Mouse (Mus musculus) fibroblast of lung, adult 2 months (primary cell): ENCODE data around the gene Ggct.

Experiments used
- DNase-seq: peaks from one replicate; pipeline ENCODE4 v3.0.0-alpha.2; 2011; ENCODE audit warnings: low read depth

Ggct gene

DNA sequence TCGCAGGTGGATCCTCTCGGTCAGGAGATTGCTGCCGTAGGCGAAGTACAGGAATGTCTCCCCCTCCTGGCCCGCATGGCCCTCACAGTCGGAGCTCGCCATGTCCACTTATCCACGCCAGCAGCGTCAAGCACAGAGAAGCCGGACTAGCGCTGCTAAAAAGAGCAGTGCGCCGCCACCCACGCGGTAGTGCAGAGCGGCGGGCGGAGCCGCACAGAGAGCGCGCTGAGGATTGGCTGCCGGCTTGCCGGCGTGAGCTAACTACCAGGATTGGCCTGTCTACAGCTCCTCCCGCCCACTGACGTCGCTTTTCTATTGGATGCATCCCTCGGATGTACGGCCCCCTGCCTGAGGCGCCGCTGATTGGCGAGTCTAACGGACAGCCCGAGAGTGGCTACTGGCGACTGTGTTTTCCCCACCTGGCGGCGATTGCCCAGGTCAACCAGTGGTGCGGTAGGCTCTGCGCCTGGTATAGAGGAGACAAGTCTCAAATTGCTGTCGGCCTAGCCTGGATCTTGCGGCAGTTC is at the start of gene Ggct:
Gene Ggct, minus strand, starts transcription at position 217 of the 527 bp plus-strand sequence.
- peak; percentile 97 for DNase-seq

DNA sequence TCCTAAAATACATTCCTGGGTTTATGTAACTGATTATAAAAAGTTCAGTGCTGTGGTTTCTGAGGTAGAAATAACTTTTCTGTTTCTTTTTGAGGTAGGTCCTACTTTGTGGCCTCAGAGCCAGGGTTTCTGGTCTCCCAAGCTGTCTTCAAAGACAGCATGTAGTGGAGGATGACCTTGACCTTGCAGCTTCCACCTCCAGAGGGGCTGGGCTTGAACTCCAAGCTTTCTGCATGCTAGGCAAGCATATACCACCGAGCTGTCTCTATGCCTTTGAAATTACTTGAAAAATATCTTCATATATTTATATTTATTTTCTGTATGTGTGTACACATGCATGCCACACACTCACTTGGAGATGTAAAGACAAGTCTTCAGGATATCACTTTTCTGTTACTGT is 47.3 kb upstream of the Ggct start:
- no peak for DNase-seq

GRCm38 (mm10) chr6:55039446-55039783 is 46.7 kb upstream of the Ggct start:
- DNase-seq: no peak

DNA sequence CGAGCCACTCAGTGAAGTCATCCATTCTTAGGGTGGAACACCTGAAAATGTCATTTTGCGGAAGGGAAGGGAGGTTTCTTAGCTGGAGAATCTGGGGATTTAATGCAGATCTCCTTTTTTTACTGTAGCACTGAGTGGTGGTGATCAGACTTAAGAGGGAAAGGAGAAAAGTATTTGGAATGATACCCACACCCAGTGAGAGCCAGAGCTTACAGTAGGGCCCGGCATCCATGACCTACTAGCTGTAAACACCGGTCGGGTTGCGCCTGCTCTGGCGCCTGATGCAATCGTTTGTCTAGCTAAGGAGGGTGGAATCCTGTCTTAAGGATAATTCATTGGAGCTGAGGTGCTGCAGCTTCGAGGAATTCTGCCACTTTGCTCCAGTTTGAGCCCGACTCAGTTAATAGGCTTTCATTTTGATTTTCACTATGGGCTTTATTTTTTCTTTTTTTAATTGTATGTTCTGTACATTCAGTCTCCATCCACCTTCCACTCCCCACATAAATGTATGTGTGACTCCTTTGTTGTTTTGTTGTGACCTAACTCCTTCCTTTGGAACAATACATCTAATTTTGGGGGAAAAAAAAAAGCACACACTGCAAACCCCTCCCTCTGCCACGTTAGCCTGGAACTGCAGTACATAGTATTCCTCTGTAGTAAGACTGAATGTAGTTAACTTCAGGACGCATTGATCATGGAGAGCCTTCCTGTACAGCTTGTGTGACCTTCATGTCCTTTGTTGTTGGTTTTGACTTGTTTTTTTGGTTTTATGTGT is 46.1 kb upstream of the Ggct start:
- DNase-seq: no peak

GRCm38 (mm10) chr6:55037799-55038670 is 45.3 kb upstream of the Ggct start, which contains the start of gene Gars:
TSS of gene Gars (plus strand) at chr6:55038007.
- peak; percentile 65 for DNase-seq

GRCm38 (mm10) chr6:55036731-55037130 is 44.0 kb upstream of the Ggct start:
- no peak for DNase-seq

DNA sequence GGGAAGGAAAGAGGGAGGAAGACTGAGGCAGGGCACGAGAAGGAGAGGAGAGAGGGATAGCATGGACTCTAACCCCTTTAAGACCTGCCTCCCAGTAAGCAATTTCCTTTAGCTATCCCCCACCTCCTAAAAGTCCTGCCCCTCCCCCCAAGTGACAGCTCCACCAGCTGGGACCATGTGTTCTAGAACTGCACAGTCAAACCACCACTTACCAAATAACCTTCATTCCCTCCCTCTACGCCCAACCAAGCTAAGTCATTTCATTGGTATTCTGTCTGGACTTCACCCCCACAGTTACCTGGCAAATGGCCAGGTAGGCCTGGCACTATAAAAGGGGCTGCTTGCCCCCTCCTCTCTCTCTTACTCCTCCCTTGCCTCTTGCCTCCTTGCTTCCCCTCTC is 34.9 kb upstream of the Ggct start:
- DNase-seq: no peak

GRCm38 (mm10) chr6:55021806-55022205 is 29.1 kb upstream of the Ggct start:
- DNase-seq: no peak

DNA sequence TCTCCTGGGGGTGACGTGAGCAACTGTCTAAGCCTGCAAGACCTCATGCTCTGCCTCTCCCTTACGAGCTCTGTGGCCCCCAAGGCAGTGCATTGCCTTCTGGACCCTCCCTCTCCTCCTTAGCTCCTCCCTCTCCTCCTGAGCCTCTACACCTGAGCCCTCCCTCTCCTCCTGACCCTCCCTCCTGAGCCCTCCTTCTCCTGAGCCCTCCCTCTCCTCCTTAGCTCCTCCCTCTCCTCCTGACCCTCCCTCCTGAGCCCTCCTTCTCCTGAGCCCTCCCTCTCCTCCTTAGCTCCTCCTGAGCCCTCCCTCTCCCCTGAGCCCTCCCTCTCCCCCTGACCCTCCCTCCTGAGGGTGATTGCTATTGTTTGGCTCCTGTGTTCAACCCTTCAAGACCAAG is 25.7 kb upstream of the Ggct start:
- no peak for DNase-seq

- DNase-seq: peak; percentile 66
These were observed 24.2 kb upstream of the Ggct start for GRCm38 (mm10) chr6:55016710-55017583.

DNA sequence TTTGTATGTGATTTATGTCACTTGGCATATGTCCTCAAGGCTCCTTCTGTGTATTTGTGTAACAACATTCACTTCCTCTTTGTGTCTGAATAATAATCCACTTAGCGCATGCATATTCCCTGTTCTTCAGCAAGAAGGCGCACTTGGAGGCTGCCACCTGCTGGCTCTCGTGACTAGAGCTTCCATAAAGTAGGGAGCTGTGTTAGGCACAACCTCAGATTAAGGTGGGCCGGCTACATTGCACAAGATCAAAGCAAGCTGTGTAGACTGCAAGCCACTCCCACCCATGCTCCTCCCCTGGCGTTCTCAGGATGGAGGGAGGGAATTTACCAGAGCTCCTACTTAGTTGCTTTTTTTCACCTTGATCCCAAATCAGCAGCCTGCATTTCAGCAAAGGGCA is 23.5 kb upstream of the Ggct start:
- DNase-seq: no peak

GRCm38 (mm10) chr6:55014184-55014583 is 21.4 kb upstream of the Ggct start:
- DNase-seq: no peak

DNA sequence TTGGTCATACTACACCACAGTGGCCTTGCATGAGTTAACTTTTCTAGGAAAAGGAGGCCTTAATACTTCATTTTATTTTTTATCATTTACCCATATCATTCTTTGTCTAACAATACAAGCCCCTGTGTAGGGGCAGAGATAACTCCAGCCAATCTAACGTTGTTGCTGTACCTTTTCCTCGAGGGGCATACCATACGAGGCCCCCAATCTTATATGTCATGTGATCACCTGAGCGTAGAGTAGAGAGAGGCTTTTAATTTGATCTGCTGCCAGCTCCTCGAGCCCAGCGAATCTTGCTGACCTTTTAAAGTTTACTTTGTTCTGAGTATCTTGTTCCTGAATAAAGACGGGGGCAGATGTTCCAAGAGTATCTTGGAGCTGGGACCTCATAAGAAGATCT is 19.8 kb upstream of the Ggct start:
- DNase-seq: no peak

DNA sequence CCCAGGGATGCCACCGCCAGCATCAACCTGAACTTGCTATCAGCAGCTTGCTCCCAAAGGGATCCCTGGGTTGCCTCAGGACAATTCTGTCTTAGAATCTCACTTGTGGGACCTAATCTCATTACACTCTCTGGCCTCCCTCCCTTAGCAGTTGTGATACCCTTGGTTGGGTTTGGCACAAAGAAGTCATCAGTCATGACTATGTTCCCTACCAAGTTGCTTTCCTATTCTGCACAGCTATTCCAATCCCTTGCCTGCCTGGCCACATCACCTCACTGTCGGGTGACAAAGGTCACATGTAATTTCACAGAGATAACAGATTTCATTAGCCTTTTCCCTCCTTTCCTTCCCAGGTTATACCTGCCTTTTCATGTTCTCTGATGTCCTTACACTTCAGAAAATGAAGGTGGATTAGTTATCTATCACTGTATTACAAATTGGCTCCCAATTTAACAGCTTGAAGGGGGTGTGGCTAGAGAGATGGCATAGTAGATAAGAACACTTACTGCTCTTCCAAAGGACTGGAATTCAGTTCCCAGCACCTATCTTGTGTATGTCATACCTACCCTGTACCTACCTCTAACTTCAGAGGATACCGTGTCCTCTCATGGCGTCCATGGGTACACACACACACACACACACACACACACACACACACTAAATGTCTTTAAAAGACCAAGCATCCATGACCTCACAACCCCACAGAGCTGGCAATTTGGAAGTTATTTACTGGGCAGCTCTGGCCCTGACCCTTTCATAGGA is 17.8 kb upstream of the Ggct start:
- no peak for DNase-seq

DNA sequence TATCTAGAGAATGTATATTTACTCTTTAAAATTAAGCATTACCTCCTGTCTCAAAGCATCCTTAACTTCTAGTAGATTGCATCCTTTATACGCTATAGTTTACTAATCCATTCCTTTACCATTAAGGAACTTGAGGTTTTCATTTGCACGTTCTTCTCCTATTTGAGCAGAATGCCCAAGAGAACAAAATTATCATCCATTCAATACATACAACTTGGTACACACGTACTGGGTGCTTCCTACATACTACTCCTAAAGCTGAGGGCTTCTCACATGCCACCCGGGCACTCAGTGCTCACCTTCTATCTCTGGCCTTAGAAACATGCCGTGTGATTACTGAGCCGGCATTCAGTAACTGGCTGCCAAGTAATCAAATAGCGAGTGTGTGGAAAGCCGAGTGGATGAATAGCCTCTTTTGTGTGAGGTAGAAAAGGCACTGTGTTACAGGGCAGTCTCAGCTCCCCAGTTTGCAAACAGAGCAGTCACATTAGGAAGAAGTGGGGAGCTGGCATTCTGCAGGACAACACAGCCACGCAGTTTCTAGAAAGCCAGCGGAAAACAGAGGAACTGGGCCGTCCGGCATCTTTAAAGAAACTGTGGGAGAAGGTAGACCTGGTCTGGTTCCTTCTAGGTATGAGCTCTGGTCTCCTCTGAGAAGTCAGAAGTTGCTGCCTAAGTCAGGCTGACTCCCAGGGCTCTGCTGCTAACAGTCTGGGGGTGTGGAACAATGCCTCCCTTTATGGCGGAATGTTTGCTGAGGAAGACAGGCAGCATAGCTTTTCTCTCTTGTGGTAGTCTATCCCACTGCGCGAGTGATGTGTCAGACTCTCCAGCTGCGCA is 16.9 kb upstream of the Ggct start:
- peak; percentile 78 for DNase-seq

DNA sequence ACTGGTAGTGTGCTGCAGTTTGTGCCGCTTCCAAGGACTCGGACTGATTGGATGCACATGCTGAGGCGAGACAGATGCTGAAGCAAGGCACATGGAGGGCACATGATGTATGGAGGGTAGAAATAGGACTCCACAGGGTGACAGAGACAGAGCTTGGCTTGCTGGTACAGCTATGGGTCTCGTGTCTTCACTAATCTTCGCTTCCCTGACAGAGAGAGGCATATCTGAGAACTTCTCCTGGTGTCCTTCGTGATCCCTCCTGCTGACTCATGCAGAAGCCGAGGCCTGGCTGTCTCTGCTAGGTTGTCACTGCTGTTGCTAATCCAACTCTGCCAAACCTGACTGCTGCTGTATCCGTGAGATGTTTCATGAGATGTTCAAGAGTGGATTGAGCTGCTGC is 15.7 kb upstream of the Ggct start:
- DNase-seq: no peak

- DNase-seq: no peak
These were observed 10.8 kb upstream of the Ggct start for GRCm38 (mm10) chr6:55003559-55003958.

GRCm38 (mm10) chr6:55002438-55002837 is 9.7 kb upstream of the Ggct start:
- DNase-seq: no peak

DNA sequence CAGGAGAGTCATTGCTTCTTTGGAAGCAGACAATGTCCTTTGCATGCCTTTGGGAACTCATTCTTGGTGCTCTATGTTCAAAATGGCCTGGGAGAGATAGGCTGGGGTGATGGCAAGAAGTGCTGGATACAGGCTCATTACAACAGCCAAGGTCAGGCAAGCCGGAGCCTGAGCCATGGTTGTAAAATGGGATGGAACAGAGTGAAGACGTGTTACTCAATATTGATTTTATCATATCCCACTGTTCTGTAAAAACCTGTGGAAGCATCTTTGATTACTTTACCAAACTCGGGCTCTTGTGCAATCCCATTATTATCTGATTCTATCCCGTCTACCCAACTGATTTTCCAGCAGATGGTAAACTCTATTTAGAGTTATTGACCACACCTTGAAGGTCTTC is 8.6 kb upstream of the Ggct start:
- DNase-seq: no peak

DNA sequence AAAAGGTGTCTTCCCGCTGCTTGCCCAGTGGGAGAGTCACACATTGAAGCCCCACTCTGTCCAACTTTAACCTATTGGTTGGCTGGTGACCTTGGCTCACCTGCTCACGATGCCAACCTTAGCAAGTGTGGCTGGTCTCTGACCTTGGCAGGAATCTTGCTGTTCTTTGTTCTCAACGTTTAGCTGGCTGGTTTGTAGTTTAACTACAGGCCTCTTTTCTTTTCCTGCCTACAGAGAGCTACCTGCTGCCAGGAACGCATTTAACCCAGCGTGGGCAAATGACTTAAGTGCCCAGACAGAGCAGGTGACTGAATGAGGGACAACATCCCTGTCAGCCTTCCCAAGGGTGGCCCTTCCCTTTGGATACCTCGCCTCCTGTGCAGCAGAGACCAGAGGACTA is 5.0 kb upstream of the Ggct start:
- no peak for DNase-seq
